Mouse (Mus musculus): ENCODE results near the gene Nme2.

Gene Nme2

DNA sequence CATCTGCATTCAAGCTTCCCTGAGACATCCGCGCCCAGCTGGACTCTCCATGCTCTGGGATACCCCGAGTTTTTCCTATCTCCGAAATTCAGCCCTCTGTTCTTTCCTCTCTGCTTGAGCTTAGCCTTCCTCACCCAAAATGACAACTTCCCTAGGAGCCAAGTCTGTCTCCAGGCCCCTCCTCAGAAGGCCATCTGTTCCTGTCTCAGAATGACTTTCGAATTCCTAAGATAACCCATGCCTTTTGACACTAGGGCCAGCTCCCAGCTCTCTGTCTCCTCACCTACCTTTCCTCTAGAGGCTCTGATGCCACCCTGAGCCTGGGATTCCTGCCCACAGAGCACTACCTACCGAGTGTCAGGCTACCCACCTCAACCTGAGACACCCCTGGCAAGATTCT, at the start of gene Nme2:
Nme2 (minus strand) TSS at position 101 of the 400 bp plus-strand sequence.
- DNase-seq: peak; percentile 39

DNA sequence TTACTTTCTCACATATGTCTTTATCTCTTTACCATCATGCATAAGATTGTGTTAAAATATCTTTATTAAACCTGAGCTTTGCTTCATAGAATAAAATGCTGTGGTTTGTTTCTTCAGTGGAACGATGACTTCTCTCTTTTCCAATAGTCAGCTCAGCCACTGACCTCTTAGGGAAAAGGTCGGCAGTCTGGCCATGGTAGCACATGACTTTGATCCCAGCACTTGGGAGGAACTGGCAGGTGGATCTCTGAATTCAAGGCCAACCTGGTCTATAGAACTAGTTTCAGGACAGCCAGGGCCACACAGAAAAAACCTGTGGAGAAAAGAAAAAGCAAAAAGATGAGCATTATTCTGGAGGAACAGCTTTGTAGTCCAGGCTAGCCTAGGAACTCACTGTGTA, 47.3 kb upstream of the Nme2 start:
- no peak for DNase-seq

DNA sequence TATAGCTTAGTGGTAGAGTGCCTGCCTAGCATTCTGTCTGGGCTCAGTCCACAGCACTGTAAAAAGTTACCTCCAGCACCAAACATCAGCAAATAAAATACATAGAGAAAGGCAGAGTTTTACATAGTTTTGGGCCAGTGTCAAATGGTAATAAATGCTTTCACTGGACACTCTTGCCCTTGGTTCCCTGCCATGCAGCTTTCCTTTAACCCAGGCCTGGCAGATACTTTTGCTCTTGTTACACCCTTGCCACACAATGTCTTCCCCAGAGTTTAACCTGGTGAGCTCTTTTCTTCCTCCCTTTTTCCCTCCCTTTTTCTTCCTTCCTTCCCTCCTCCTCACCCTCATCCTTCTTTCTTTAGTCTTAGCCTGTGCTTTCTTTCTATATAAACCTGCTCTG, 43.2 kb upstream of the Nme2 start:
- DNase-seq: no peak

DNA sequence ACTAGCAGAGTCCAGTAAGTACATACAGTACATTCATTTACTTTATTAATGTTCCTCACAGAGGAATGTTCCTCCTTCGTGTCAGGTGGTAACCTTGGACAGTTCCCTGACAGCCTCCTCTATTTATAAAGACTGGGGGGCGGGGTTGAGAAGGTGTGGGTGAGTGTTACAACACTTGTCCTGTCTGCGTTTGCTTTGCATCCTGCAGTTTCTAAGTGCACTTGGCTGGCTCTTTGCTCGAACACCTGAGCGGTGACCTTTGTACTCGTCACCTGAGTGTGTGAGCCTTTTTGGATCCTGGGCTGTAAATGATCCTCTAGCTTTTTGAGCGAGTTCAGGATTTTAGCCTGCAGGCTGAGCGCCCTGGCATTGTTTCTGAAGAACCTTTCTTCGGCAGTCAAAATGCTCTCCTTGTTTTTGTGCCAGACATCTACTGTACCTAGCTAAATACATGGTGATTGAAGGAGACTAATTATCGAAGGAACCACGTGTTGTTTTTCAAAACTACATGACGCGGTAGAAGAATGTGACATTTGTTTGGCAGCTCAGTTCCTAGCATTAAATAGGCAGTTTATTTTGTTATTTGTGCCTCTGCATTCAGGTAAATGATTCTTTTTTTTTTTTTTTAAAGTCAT, 41.2 kb upstream of the Nme2 start:
- DNase-seq: peak; percentile 51

DNA sequence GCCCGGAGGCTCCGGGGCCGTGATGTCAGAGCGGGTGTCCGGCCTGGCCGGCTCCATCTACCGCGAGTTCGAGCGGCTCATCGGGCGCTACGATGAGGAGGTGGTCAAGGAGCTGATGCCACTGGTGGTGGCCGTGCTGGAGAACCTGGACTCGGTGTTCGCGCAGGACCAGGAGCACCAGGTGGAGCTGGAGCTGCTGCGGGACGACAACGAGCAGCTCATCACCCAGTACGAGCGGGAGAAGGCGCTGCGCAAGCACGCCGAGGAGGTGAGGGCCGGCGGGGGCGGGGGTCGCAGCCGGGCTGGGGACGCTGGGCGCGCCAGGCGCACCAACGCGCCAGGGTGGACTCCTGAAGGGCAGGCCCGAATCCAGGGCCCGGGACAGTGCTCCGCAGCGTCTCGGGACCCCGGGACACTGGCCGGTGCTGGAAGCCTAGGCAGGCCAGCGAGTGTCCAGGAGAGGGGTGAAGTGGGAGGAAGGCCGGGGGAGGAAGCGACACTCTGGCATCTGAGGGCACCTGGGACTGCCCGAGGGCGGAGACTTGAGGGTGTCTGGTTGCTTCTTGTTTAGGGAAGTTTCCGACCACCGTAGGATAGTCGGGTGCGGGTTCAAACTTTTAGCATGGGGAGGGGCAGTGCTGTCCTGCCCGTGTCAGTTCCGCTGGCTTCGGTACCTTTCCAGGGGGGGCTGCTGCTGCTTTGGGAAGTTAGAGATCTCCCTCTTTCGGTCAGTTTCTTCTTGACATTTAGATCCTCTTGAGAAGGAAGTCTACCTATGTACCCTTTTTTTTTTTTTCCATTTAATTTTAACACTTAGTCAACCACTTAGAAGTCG, 40.5 kb upstream of the Nme2 start:
- peak; percentile 78 for DNase-seq

DNA sequence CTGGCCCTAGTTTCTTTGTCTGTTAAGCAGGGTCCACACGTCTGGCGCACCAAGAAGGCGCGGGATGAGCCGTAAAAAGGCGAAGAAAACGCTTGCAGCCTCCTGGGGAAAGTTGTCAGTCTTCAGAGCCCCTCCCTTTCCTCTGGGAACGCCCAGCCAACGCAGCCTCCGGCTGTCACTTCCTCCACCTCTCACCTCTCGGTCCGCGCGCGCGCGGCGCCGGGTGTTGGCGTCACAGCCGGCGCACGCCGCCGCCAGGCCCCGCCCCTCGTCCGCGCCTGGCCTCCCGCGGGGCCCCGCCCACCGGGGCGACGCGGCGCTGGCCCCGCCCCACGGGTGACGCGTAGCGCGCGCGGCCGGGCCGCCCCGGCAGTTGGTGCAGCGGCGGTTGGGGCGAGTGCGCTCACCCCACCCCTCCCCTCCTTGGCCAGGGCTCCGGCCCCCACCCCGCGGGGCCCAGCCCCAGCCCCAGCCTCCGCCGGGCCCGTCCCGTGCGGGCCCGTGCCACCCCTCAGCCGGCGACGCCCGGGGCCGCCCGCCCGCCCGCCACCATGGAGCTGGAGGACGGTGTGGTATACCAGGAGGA, 39.8 kb upstream of the Nme2 start, which contains the start of gene Spag9:
Spag9 (plus strand) TSS at position 372 of the 586 bp plus-strand sequence.
- DNase-seq: peak; percentile 95

DNA sequence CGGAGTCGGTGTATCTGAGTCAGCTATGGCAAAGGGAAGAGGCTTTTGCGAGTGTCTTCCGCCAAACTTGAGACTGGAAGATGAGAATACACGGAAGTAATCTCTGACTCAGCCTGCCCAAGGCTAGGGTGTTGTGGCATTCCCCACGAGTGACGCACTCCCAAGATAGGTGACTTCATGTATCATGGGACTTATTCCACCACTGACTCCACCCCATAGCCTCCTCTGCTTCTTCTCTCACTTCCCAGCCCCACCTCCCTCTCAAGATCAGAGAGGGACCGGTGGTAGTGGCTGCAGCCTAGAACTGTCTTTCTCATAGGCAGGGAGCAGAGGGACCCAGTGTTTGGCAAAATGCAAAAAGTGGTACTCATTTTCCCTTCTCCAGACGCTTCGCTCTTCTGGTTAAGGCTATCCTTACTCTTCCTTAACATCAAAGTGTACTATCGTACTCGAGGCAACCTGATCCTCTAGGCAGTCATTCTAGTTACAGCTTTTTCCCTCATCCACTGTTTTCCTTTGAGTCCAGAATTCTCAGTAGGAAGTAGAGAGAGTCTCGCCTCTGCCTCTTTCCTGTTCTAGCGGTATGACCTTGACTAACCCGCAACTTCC, 39.2 kb upstream of the Nme2 start:
- DNase-seq: peak; percentile 83

DNA sequence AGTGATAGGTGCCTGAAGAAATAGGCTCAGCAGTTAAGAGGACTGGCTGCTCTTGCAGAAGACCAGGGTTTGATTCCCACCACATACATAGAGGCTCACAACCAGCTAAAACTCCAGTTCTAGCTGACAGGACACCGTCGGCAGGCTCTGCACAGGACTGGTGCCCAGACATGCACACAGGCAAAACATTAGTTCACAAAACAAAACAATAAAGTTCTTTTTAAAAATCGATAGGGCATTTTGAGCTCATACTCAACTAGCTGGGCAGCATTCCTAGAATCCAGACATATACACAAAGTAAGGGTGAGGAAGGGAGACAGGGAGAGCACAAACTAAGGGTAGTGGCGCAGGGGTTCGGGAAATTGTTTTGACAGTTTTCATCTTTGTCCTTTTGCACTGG, 38.5 kb upstream of the Nme2 start:
- no peak for DNase-seq

DNA sequence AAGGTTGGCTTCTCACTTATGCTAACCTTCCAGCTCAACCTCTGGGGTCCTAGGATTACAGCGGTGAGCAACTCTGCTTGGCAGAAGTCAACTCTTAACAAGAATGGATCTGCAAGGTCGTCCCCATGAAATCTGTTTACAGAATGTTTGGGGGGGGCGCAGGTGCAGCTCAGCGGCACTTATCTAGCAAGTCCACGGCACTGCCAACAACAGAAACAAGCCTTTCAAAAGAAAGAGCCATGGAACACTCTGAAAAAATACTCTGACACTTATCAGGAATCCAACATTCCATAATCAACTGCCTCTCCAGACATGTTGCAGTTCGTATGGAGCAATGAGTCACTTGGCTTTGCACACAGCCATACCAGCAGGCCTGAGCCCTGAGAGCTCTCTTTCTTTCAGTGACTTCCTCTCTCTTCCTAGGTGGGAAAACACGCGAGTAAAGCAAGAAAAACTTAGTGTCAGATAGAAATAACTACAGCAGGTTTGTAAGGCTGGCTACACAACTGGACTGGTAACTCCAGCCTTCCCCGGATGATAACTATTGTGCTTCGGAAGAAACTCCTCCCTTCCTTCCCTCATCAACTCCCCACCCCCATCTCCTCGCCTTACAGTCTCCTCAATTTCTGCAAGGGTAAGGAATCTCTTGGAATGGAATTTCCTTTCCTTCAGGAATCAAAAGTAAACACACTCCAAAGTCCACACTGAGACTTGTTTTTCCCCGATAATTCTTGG, 32.4 kb upstream of the Nme2 start:
- DNase-seq: no peak

DNA sequence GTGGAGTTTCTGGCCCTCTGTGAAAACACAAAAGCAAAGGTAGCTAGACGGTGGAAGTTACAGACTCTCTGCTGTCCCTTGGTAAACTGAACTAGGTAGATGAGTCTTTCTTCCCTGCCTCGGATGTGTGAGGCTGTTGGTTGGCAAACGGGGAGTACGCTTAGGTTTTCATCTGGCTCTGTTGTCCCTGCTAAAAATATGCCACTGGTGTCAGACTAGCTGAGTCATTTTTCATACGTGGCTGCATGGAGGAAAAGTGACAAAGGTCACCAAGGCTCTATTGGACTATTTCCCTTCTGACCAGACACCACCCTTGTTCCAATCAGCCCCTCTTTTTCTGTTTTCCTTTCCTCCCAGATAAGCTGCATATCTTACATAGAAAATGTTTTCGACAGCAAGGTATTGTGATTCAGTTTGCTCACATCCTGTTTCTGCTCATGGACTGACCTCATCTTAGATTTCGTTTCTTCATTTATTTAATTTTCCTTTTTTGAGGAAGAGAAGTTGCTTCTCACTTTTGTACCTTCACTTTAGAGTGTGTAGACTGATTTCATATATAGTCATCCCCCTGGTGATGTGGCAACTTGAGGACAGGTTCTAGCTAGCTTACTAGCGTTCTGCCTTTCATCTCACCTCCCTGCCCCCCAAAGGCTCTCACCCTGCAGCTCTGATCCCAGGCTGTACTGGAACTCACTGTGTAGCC, 31.7 kb upstream of the Nme2 start:
- no peak for DNase-seq

DNA sequence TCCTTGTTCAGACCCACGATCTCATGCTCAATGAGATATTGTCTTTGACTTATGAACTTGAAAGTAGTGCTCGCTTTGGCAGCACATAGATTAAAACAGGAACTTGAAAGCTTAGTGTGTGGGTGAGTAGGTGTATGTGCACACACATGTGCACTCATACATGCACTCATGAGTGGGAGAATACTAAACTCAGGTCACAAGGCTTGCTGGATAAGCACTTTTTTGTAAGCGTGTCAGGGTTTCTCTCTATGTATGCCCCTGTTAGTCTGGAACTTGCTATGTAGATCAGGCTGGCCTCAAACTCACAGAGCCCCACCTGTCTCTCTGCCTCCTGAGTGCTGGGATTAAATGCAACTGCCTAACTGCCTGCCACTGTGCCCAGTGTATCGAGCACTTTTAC, 31.0 kb upstream of the Nme2 start:
- DNase-seq: no peak

DNA sequence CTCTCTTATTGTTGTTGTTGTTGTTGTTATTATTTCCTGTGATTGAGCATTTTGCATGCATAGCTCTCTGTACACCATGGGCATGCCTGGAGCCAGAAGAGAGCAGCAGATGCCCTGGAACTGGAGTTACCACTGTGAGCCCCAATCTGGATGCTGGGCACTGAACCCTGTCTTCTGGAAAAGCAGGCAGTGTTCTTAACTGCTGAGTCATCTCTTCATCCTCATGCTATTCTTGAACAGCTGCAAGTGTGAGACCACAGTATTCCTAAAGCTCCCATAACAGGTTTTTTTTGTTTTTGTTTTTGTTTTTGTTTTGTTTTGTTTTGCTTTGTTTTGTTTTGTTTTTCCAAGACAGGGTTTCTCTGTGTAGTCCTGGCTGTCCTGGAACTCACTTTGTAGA, 30.2 kb upstream of the Nme2 start:
- DNase-seq: no peak

DNA sequence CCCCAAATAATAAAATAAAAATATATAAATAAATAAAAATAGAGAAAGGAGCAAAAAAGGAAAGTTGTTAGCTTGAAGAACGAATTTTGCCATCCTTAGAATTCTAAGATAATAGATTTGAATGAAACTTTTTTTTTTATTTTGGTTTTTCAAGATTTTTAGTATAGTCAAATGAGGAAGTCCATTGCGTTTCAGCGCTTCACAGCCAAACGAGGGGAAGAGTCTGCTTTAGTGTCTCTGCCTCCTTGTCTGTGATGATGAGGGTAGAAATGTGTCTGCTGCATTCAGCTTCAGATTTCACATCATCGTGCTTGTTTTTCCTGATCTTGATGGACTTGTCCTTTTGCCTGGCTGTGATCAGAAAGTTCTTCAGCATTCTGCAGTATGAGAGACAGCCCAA, 29.2 kb upstream of the Nme2 start:
- DNase-seq: no peak

DNA sequence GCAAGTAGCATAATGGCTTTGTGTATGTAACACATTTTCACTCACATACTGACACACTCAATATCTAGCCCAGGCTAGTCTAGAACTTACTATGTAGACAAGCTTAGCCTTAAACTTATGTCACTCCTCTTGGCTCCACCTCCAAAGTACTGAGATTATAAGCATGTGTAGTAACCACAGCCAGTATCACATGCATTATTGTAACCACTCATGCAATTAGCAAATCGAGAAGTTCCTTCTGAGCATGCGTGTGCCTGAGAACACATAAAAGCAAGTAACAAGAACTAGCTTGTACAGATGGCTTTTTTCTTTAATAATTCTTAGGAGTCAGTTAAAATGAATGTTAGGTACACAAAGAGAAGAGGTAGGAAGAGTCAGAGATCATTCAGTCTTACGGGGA, 28.6 kb upstream of the Nme2 start:
- no peak for DNase-seq

DNA sequence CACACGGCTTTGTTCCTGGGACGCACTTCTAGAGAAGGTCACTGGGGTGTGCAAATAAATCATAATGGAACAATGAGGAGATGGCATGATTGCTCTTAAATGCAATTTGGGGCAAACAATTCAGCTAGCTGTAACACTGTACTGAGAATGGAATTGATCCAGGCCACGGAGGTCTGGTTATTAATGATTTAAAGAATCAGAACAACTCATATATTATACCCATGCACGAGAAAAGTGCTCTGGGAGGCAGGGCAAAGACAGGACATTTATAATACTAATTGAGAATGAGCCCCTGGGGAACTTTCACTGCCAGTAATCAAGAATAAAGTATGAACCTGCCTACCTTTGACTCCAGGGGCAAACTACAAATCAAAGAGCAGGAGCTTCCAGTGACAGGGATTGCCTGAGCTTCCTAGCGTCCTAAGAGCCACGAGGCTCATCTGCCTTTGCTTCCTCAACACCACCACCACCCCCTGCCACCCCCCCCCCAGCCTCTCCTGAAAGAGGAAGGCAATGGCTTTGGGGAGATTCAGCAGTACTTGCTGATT, 23.5 kb upstream of the Nme2 start:
- no peak for DNase-seq

DNA sequence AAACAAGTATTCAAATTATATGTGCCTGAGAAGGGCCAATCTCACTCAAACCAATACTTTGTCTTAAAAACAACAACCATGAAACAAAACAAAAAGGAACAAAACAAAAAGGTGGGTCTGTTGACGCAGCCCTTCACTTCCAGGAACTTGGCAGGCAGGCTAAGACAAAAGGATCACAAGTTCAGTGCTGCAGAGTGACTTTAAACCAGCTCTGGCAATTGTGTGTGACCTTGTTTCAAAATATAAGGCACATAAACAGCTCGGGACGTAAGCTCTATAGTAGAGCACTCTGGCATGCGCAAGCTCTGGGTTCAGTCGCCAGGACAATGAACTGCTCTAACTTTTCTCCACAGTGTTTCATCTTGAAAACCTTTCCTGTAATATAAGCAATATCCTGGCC, 16.9 kb upstream of the Nme2 start:
- no peak for DNase-seq

DNA sequence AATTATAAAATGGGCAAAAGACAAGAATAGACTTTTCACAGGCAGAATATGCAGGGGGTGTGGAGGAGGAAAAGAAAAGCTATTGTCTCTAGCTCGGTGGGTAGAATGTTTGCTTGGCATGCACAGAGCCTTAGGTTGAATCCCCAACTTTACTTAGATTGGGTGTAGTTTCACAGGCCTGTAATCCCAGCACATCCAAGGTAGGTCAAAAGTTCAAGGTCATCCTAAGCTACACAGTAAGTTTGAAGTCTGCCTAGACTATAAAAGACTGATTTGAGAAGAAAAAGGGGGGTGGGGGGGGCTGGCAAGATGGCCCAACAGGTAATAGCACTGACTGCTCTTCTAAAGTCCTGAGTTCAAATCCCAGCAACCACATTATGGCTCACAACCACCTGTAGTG, 13.7 kb upstream of the Nme2 start:
- no peak for DNase-seq

DNA sequence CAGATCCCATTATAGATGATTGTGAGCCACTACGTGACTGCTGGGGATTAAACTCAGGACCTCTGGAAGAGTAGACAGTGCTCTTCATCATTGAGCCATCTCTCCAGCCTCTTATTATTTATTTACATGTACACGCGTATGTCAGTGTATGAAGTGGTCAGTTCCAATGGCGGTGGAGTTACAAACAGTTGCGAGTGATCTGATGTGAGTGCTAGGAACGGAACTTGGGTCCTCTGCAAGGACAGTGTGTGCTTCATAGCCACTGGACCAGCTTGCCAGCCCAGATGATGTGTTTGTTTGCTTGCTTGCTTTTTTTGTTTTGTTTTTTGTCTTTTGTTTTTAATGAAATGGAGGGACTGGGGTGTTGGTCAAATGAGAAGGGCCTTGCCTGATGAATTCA, 13.1 kb upstream of the Nme2 start:
- peak; percentile 25 for DNase-seq

DNA sequence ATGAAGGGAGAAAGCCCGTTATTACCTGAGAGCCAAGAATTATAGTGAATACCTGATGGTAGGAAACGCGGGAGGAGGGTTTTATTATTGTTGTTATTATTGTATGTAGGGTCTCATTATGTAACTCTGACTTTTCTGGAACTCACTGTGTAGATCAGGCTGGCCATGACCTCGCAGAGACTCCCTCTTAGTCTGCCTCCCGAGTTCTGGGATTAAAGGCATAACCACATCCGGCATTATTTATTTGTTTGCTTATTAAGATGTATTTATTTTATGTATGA, 12.7 kb upstream of the Nme2 start:
- no peak for DNase-seq

DNA sequence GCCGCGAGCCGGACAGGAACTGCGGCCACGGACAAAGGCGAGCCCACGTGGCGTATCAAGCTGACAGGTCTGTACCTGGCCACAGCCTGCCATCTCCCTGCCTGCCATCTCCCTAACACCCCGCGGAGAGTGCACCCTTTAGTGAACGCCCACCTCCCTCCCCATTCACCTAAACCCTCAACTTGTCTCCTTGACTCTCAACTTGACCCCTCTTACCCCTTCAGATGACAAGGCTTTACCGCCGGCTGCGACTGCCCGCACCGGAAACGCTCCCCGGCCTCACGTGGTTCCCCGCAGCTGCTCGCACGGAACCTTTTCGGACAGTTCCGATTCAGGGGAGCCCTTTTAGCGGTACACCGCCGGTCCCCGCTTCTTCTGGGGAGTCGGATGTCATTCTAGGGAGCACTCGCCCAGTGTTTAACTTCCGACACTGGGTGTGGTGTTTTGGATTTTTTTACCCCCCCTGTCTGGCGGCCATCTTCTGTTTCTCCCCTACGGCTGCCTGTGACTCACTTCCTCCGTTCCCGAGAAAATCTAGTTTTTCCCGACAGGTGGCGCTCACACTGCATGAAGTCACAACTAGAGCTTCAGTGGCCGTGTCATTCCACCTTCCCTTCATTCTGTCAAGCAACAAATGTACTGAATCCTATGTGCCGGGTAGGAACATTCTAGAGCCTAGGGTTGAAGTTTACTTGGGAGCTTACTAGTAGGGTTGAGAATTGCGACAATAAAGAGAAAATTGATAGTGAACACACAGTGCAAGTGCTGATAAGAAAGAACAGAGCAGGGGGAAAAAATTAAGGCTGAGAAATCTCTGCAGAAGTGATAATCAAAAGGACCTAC, 12.2 kb upstream of the Nme2 start, which contains the start of the genes Gm20390 and Nme1:
Gm20390 (minus strand) TSS at position 289 of the 843 bp plus-strand sequence.
Nme1 (minus strand) TSS at position 517 of the 843 bp plus-strand sequence.
- DNase-seq: peak; percentile 97

DNA sequence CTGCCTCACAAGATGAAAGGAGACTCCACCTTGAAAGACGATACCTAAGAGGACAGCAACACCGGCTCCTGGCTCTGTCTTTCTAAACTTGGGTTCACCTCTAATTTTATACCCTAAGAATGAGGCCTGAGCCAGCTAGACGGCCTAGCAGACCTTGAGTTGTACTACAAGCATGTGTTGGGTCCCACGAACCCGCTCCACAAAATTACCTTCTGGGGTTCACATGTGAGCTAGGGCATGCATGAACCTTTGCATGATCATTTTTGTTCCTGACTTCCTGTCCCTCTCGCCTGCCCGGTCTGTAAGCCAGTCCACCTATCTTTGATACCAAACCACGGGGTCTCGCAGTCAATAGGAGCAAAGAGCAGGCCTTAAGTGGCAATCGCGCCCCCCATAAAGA, 11.3 kb upstream of the Nme2 start:
- no peak for DNase-seq
